Mouse (Mus musculus) G1E (cell line): Measurements from ENCODE around the gene Cbr3.

Experiments
- CTCF ChIP-seq: IDR thresholded peaks from 2 replicates; pipeline ENCODE4 v1.5.1; 2012; ENCODE audit warnings: low read depth, low read length, inconsistent platforms, mixed read lengths
- GATA2 ChIP-seq: IDR thresholded peaks from 2 replicates; pipeline ENCODE4 v1.6.1; 2012; ENCODE audit warnings: low read depth, low read length, inconsistent platforms, borderline replicate concordance

- TF ChIP-seq CTCF (no peak), GATA2 (no peak)
These were observed 4.8 kb upstream of the Cbr3 start for GRCm38 (mm10) chr16:93678206-93678605.
